Mouse (Mus musculus) T-helper 17 cell (primary cell): ENCODE measurements around the gene Asb6.

Source experiments
- in situ Hi-C, 2 experiments: fragments of 300-600 bp; cut with MboI, MseI; formaldehyde crosslinking; loops; 1 replicate in 1 of 2; 2 replicates in 1 of 2; pipeline ENCODE4 v1.15.1; 2025; ENCODE audit warnings: high pct_unique_total_duplicates in 2 of 2

Gene Asb6

DNA sequence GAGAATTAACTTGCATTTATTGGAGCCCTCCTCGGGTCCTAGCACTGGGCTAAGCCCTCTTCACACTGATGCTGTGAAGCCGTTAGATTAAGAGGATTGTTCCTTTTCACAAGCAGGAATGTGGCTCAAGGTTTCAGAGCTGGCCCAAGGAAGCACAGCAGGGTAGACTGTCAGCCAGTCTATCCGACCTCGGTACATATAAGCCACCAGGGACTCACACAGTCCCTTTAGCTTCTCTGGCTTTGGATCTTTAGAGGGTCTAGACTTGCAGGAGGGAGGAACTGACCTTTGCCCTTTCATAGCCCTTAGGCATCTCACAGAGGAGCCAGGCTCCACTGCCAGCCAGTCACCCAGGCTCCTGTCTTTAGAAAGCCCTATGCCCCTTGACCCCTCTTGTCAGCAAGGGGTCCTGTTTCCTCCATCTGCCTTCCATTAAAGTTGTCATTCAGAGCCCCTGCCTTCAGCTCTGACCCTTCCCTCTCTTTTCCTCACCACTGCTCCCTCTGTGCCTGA, at the start of gene Asb6:
Gene Asb6, minus strand, starts transcription at position 51 of the 513 bp plus-strand sequence.
- in situ Hi-C loops = no loop called here

DNA sequence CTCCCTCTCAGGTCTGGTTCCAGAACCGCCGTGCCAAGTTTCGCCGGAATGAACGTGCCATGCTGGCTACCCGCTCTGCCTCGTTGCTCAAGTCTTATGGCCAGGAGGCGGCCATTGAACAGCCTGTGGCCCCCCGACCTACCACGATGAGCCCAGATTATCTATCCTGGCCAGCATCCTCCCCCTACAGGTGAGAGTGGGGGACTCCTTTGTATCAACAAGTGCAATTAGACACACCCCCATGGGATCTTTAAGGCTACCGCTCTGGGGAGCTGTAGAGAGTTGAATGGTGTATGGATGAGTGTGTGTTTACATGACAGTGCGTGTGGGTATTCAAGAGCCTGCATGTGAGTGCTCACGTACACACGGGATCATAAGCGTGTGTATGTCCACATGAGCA, 49.3 kb upstream of the Asb6 start:
- in situ Hi-C loops = no loop called here

- in situ Hi-C loops = no loop called here
Measured at GRCm38 (mm10) chr2:30875621-30876432, 45.7 kb upstream of the Asb6 start.

GRCm38 (mm10) chr2:30875096-30875495, 45.0 kb upstream of the Asb6 start:
- in situ Hi-C loops = no loop called here

GRCm38 (mm10) chr2:30874445-30874844, 44.3 kb upstream of the Asb6 start:
- in situ Hi-C loops = no loop called here

- in situ Hi-C loops = no loop called here
Measured at GRCm38 (mm10) chr2:30872669-30873068, 42.5 kb upstream of the Asb6 start.

GRCm38 (mm10) chr2:30870863-30871262, 40.7 kb upstream of the Asb6 start:
- in situ Hi-C loops = no loop called here

DNA sequence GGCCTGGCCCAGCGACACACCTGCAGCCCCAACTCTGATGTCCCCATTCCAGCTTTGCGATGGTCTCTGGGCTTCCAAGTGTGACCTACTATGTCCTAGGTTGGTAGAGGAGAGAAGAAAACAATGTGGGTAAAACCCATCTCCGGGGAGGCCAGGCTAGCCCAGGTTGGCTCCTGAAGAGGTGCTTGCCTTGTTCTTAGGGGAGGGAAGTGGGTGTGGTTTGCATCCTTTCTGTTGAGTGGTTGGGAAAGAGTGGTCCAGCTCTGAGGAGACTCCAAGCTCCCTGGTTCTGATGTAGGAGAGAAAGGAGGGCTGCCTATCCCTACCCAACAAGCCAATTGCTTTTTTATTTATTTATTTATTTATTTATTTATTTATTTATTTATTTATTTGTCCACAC, 35.3 kb upstream of the Asb6 start:
- in situ Hi-C loops = no loop called here

GRCm38 (mm10) chr2:30864968-30865381, 34.8 kb upstream of the Asb6 start:
- in situ Hi-C loops = no loop called here

DNA sequence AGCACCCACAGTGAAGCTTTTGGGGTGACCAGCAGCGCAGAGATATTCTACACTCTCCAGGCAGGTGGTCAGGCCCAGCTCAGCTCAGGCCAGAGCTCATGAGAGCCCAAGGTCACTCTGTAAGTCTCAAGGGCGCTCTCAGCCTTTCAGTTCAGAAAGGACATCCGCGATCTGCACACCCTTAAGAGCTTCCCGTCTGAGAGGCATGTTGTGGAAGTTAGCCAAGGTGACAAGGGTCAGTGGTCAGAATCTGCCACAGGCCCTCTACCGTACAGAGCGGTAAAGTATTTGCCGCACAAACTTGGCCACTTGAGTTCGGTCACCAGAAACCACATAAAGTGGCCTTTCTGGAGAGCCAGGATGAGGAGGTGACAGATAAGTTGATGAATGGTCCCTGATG, 33.4 kb upstream of the Asb6 start:
- in situ Hi-C loops = no loop called here

DNA sequence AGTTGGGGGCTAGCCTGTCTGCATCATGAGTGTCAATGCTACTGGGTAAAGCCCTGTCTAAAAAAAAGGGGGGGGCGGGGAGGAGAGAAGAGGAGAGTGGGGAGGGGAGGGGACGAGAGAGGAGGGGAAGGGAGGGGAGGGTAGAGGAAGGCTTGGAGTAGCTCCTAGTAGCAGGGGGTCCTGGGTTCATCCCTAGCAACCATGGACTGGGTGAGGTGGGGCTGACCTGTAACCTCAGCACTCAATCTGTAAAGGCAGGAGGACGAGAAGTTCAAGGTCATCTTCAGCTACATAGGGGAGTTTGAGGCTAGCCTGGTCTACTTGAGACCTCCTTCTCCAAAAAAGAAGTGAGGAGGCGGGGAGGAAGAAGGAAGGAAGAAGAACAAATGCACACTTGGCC, 31.9 kb upstream of the Asb6 start:
- in situ Hi-C loops = no loop called here

DNA sequence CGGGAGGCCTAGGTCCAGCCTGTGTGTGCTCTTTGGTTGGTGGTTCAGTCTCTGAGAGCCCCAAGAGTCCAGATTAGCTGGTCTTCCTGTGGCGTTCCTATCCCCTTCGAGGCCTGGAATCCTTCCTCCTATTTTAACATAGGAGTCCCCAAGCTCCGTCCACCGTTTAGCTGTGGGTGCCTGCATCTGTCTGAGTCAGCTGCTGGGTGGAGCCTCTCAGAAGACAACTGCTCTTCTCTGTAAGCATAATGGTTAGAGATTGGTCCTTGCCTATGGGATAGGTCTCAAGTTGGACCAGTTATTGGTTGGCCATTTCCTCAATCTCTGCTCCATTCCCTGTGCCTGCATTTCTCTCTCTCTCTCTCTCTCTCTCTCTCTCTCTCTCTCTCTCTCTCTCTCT, 29.6 kb upstream of the Asb6 start:
- in situ Hi-C loops = no loop called here

GRCm38 (mm10) chr2:30857076-30857475, 26.9 kb upstream of the Asb6 start:
- in situ Hi-C loops = no loop called here

DNA sequence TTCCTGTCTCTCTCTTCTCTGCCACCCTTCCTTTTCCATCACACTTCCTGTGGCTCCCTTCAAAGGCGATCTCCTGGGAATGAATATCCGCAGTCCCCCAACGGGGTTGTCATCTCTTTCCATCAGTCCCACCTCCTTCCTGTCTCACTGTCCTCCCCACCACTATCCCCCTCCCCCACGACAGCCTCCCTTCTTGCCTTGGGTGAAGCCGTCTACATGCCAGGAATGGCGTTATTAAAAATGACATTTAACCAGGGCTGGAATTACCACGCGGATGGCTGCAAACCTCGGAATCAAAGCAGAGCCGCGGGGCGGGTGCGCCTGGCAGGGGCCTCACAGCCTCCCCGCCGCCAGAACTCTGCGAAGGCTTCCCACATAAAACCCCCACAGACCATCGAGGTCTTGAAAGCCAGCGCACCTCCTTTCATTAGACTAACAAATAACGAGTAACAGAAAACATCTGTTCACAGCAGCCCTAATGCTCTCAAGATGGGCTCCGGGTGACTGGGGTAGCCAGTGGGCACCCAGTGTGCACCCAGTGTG, 22.7 kb upstream of the Asb6 start:
- in situ Hi-C loops = no loop called here

DNA sequence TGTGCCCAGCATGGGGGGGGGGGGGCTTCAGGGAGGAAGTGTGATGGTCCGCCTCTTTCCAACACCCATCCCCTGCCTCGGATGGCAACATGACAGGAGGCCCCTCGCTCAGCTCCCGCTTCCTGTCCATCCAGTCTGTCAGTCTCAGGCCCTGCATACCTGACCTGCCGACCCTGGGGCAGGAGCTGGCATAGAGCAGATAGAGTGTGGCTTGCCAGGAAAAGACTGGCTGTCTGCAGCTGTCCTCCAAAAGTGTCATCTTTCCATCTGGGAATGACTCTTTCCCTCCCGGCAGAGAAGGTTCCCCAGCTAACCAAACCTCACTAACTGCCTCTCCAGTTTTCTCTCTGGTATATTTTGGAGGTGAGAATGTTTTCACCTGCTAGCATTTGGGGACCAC, 20.4 kb upstream of the Asb6 start:
- in situ Hi-C loops = no loop called here

- in situ Hi-C loops = no loop called here
Measured at GRCm38 (mm10) chr2:30848184-30848583, 18.1 kb upstream of the Asb6 start.

DNA sequence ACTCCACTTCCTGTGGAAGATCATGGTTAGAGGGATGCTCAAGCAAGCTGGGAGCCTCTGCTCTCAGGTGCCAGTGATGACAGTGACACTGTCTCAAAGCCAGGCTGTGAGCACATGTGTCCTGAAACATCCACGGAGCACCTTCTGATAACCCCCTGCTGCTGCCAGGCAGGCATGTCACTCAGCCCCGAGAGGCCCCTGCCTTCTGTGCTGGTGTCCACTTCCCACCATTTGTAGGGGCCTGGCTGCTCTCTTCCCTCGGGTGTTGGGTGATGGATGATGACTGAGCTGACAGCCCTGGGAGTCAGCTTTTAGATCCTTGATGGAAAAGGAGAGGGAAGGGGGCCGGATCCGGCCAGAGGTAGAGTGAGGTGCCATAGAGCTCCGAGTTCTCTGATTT, 16.6 kb upstream of the Asb6 start:
- in situ Hi-C loops = no loop called here

GRCm38 (mm10) chr2:30846236-30846635, 16.1 kb upstream of the Asb6 start:
- in situ Hi-C loops = no loop called here

DNA sequence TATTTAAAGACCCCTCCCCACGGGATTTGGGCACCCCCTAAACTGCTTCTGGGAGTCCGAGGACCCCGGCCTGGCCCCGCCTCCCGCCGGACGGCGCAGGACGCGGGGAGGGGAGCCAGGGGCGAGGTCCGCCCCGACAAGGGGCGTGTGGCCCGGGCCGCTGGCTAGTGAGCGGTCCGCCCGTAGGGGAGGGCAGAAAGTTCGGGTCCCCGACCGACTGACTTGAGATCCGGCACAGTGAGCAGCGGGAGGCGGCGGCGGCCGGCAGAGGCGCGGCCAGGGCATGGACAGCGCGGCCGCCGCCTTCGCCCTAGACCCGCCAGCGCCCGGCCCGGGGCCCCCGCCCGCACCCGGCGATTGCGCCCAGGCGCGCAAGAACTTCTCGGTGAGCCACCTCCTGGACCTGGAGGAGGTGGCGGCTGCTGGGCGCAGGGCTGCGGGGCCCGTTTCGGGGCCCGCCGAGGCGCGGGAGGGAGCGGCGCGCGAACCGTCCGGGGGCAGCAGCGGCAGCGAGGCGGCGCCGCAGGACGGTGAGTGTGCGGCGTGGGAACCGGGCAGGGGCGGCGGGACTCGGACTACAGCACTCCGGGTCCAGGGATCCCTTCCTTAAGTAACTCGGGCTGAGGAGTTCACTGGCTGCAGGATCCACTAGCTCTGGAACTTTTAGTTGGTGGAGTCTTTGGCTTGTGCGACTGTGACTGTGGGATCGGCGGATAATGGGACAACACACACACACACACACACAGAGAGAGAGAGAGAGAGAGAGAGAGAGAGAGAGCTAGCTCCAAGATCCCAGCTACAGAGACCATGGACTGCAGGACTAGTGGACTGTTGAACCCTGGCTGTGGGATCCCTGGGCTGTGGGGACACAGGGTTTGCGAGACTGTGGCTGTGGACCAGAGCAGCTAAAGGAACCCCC, 15.3 kb upstream of the Asb6 start:
- in situ Hi-C loops = no loop called here

GRCm38 (mm10) chr2:30842615-30843014, 12.5 kb upstream of the Asb6 start:
- in situ Hi-C loops = no loop called here

DNA sequence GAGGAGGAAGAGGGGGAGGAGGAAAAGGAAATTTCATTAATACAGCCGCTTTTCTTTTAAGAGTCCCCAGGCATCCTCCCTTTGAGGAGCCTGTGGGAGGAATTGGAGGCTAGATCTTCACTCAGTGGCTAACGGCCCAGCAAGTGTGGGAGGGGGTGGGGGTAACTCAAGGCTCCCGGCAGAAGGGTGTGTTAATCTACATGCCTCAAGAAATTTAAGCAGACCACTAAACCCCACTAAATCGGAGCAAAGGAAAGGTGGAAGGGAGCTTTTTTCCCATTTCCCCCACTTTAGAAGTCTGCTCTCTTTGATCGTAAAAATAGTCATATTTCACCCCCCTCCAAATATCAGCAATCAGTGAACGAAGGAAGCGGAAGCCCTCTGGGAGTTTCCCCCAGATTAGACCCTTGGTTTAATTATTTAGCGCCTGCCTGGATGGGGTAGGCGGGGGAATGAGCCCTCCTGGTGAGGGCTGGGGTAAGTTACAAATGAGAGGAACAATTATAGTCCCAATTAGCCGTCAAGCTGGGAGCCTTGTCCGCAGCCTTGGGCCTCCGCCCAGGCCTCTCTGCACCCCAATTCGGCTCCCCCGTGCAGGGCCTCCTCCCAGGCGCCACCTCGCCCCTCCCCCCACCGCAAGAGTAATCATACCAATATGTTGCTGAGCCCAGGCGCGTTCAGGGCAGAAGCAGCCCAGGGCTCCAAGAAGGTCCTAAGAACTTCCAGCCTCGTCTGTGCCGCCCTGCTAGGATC, 6.3 kb upstream of the Asb6 start:
- in situ Hi-C loops = no loop called here
